Mouse (Mus musculus) ES-Bruce4 (cell line): ENCODE data around the gene Islr. TPM values are rescaled to one million over a fixed set of nuclear protein-coding genes. Genes with fewer than 3 reads are reported as not detected.

Source experiments
- H3K27ac ChIP-seq: 2 replicates; pipeline ENCODE4 v1.5.1; 2012; ENCODE audit warnings: low read length, inconsistent platforms; ENCODE audit not compliant: insufficient read depth
- H3K27me3 ChIP-seq: 2 replicates; pipeline ENCODE4 v1.6.1; 2012; ENCODE audit warnings: mild to moderate bottlenecking, low read length, inconsistent platforms; ENCODE audit not compliant: control insufficient read depth, poor library complexity, insufficient read depth, severe bottlenecking
- H3K36me3 ChIP-seq: 2 replicates; pipeline ENCODE4 v1.6.1; 2012; ENCODE audit warnings: inconsistent platforms, mild to moderate bottlenecking, low read length, moderate library complexity; ENCODE audit not compliant: control insufficient read depth, poor library complexity, insufficient read depth, severe bottlenecking
- H3K4me1 ChIP-seq: one replicate; pipeline ENCODE4 v1.8.1; 2011; ENCODE audit warnings: low read length; ENCODE audit not compliant: control insufficient read depth, insufficient read depth
- H3K4me3 ChIP-seq: 2 replicates; pipeline ENCODE4 v1.5.1; 2011; ENCODE audit warnings: low read depth, mild to moderate bottlenecking, low read length
- H3K9ac ChIP-seq: 2 replicates; pipeline ENCODE4 v1.6.1; 2012; ENCODE audit warnings: low read depth, mild to moderate bottlenecking, inconsistent platforms; ENCODE audit not compliant: poor library complexity, severe bottlenecking
- H3K9me3 ChIP-seq: replicated peaks from 2 replicates; pipeline ENCODE4 v1.6.1; 2012; ENCODE audit warnings: mild to moderate bottlenecking, low read length, inconsistent platforms; ENCODE audit not compliant: control insufficient read depth, poor library complexity, insufficient read depth, severe bottlenecking
- CTCF ChIP-seq: IDR thresholded peaks from one replicate; pipeline ENCODE4 v1.8.1; 2011; ENCODE audit warnings: low read depth, low read length
- EP300 ChIP-seq: IDR thresholded peaks from 2 replicates; pipeline ENCODE4 v1.6.1; 2011; ENCODE audit warnings: low read depth, low read length; ENCODE audit not compliant: insufficient read depth
- POLR2A ChIP-seq: IDR thresholded peaks from one replicate; pipeline ENCODE4 v1.8.1; 2011; ENCODE audit warnings: low read length; ENCODE audit not compliant: insufficient read depth
- polyA plus RNA-seq: library from polyadenylated mRNA; stranded (reverse); fragments of >200 nt; gene quantifications from 2 replicates; pipeline ENCODE4 v1.2.4, GENCODE M21; 2011; ENCODE audit warnings: low read depth; ENCODE audit not compliant: missing spikeins, insufficient read depth, insufficient read length

The Islr gene
- polyA plus RNA-seq, 1 experiment, result not detected

DNA sequence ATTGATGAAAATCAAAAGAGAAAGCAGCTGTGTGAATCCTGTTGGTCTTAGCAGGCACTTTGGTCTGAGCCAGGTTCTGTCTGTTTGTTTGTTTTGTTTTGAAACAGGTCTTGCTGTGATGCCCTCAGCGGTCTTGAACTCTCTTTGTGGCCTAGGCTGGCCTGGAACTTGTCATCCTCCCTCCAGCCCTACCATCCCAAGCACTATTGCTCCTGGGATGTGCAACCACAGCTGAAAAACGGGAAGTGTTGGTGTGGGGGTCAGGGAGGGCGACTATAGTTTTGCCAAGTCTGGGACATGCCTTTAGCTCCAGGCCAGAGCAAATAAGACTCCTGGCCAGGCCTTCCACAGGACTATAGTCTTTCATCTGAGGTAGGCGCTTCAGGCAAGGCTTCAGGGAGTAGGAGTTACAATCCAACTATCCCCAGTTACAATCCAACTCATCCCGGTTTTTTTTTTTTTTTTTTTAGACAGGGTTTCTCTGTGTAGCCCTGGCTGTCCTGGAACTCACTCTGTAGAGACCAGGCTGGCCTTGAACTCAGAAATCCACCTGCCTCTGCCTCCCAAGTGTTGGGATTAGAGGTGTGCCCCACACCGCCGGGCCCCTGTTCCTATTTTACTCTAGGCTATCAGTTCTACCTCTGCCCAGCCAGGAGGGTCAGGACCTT lies 44.8 kb upstream of the Islr start:
- Histone ChIP-seq H3K36me3 (peaks cover 22% of the 10 kb centered on the region), H3K9ac (peak overlapping the region; percentile 89), H3K27me3 (no peaks in the 10 kb centered on the region), H3K9me3 (no peaks in the 10 kb centered on the region), H3K4me3 (peak overlapping the region; percentile 84), H3K4me1 (no peaks in the 10 kb centered on the region), H3K27ac (peak overlapping the region; percentile 96)
- no peak for TF ChIP-seq POLR2A
- no peak for TF ChIP-seq EP300
- no peak for TF ChIP-seq CTCF

DNA sequence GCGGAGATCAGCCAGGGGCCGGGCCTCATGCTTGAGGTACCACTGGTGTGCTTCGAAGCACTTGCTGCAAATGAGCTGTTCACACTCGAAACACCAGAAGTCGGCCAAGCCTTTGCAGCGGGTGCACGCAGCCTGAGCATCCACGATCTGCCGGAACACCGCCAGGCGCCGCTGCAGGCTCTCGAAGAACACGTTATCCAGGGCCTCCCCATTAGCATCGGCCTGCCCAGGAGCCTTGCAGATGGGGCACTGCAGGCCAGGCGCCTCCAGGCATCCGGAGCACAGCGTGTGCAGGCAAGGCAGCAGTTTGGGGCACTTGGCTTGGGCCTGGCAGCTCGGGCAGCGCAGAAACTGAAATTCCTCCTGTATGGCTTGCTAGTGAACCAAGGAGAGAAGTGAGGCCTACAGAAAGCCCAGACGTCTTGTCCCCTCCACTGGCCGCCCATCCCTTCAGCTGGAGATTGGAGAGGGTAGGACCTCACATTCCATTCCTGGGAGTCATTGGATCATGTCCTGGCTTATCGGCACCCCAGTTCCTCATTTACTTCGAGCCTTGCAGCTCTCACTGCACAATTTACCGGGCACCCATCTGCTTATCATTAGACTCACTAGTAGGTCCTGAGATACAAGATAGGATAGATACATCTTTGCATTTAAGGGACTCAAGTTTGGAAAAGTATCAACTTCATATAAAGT lies 43.1 kb upstream of the Islr start:
- peak overlapping the region; percentile 43 for H3K27ac ChIP-seq
- no peaks in the 10 kb centered on the region for H3K27me3 ChIP-seq
- peak overlapping the region; percentile 89 for H3K9ac ChIP-seq
- H3K9me3 ChIP-seq, result no peaks in the 10 kb centered on the region
- H3K36me3 ChIP-seq, result peaks cover 32% of the 10 kb centered on the region
- TF ChIP-seq EP300 (peak; percentile 62; the same call in 1 of the 2 replicates), POLR2A (no peak), CTCF (peak; percentile 75)
- no peaks in the 10 kb centered on the region for H3K4me1 ChIP-seq
- H3K4me3 ChIP-seq, result peak overlapping the region; percentile 78

DNA sequence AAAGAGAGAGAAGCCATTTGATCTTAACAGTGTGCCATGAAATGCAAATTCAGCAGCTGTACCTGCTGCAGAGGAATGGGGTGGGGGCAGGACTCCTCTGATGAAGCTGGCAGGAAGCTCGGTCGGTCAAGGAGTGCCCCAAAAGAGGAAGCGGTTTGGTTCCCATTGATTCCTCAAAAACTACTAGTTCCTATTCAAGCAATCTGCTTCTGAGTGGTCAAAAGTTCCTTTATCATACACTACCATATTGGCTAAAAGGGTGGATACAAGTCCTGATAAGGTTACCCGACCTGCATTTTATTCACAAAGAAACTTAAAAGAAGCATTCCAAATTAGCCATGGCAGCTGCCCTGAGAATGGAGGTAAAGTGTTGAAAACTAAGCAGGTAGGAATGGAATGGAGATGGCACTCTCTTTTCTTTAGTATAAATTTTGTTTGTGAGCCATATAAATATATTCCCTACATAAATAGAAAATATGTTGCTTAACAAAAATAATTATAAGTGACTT lies 42.0 kb upstream of the Islr start:
- TF ChIP-seq POLR2A (no peak), EP300 (no peak), CTCF (no peak)
- H3K27ac ChIP-seq, result no peak overlapping the region
- no peaks in the 10 kb centered on the region for H3K4me1 ChIP-seq
- H3K4me3 ChIP-seq, result peak overlapping the region; percentile 48
- no peaks in the 10 kb centered on the region for H3K9me3 ChIP-seq
- H3K36me3 ChIP-seq, result peaks cover 34% of the 10 kb centered on the region
- no peak overlapping the region for H3K9ac ChIP-seq
- no peaks in the 10 kb centered on the region for H3K27me3 ChIP-seq

DNA sequence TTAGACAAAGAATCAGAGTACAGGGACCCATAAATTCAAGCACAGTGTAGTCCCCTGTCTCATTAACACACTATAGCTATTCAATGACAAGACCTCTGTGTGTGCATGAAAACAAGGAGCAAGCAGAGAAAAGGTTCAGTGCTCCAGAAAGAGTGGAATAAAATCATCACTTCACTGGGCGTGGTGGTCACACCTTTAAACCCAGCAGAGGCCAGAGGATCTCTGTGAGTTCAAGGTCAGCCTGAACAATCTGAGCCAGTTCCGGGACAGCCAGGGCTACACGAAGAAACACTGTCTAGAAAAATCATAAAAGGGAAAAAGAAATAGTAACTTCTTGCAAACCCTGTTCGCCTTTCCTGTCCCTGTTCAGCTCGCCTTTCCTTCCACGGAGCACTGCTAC lies 39.6 kb upstream of the Islr start:
- peaks cover 47% of the 10 kb centered on the region for H3K36me3 ChIP-seq
- TF ChIP-seq POLR2A, result no peak
- 0 out of 2 replicates have a peak, but pooled peaks have one; percentile 31 for TF ChIP-seq EP300
- no peak for TF ChIP-seq CTCF
- peak overlapping the region; percentile 84 for H3K27ac ChIP-seq
- no peaks in the 10 kb centered on the region for H3K9me3 ChIP-seq
- H3K4me3 ChIP-seq, result no peak overlapping the region
- H3K4me1 ChIP-seq, result peaks cover 2% of the 10 kb centered on the region
- H3K9ac ChIP-seq, result no peak overlapping the region; the same call in 1 of the 2 replicates
- H3K27me3 ChIP-seq, result no peaks in the 10 kb centered on the region

DNA sequence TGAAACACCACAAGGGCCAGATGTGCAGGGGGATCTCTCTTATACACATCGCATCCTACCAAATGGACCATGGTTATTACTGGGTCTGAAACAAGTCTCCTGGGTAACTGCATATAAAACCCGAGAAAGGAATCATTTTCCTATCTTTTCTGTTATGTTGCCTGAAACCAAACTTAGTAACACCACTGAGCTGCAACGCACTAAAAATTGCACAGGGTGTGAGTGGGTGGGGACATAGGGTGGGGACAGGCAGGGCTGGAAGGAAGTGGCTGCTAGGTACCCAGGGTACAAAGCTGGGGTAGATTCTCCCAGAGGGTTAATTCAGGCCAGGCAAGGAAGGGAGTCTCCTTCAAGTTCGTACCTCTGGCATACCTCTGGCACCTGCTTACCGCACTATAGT lies 38.6 kb upstream of the Islr start:
- no peaks in the 10 kb centered on the region for H3K27me3 ChIP-seq
- H3K4me1 ChIP-seq, result peaks cover 2% of the 10 kb centered on the region
- H3K27ac ChIP-seq, result peak overlapping the region; percentile 95
- H3K4me3 ChIP-seq, result no peak overlapping the region; the same call in 1 of the 2 replicates
- H3K36me3 ChIP-seq, result peaks cover 47% of the 10 kb centered on the region
- H3K9me3 ChIP-seq, result no peaks in the 10 kb centered on the region
- no peak for TF ChIP-seq EP300
- no peak for TF ChIP-seq POLR2A
- TF ChIP-seq CTCF, result no peak
- H3K9ac ChIP-seq, result peak overlapping the region; percentile 49; the same call in 1 of the 2 replicates
